Mouse (Mus musculus) embryonic facial prominence, embryonic 14.5 days (tissue): ENCODE measurements around the gene Fbxo22. TPM values are rescaled to one million over a fixed set of nuclear protein-coding genes. Genes with fewer than 3 reads are reported as not detected.

Source experiments
- ATAC-seq: fragments of 200-750 bp; cut with Nextera tagmentation; 2 replicates; pipeline ENCODE4 v1.8.0; 2017; ENCODE audit warnings: low read depth, moderate number of reproducible peaks, moderate TSS enrichment
- DNase-seq: peaks from one replicate; pipeline ENCODE4 v3.0.0-alpha.2; 2015; ENCODE audit warnings: low spot score
- H3K27ac ChIP-seq: fragments of 300-500 bp; sonication (generic); replicated peaks from 2 replicates; pipeline ENCODE4 v1.5.1; 2014; ENCODE audit warnings: low read depth, mild to moderate bottlenecking, low read length, moderate library complexity
- H3K27me3 ChIP-seq: fragments of 300-500 bp; sonication (generic); replicated peaks from 2 replicates; pipeline ENCODE4 v1.6.1; 2014; ENCODE audit warnings: low read length; ENCODE audit not compliant: control insufficient read depth, insufficient read depth
- H3K36me3 ChIP-seq: fragments of 300-500 bp; sonication (generic); 2 replicates; pipeline ENCODE4 v1.6.1; 2014; ENCODE audit warnings: low read length, mixed read lengths; ENCODE audit not compliant: control insufficient read depth, insufficient read depth
- H3K4me1 ChIP-seq: fragments of 300-500 bp; sonication (generic); 2 replicates; pipeline ENCODE4 v1.6.1; 2014; ENCODE audit warnings: antibody characterized with exemption, low read length; ENCODE audit not compliant: control insufficient read depth, insufficient read depth
- H3K4me2 ChIP-seq: fragments of 300-500 bp; sonication (generic); 2 replicates; pipeline ENCODE4 v1.6.1; 2014; ENCODE audit warnings: low read depth, mild to moderate bottlenecking, low read length, moderate library complexity, mixed read lengths
- H3K4me3 ChIP-seq: fragments of 300-500 bp; sonication (generic); 2 replicates; pipeline ENCODE4 v1.5.1; 2014; ENCODE audit warnings: low read depth, mild to moderate bottlenecking, low read length
- H3K9ac ChIP-seq: fragments of 300-500 bp; sonication (generic); 2 replicates; pipeline ENCODE4 v1.6.1; 2014; ENCODE audit warnings: low read depth, mild to moderate bottlenecking, low read length, moderate library complexity, mixed read lengths
- H3K9me3 ChIP-seq: fragments of 300-500 bp; sonication (generic); 2 replicates; pipeline ENCODE4 v1.6.1; 2016; ENCODE audit warnings: low read length; ENCODE audit not compliant: control insufficient read depth
- WGBS: fragments of 180-500 bp; shearing (Covaris S2); extraction: QIAGEN DNeasy Blood & Tissue Kit; methylation state at CpG from one replicate; pipeline ENCODE4 v1.1.7; 2014; 5-methylcytosine and 5-hydroxymethylcytosine counted together
- polyA plus RNA-seq: library from polyadenylated mRNA; unstranded; fragments of >200 nt; fragmentation: Nextera tagmentation; extraction: Ambion mirVana; gene quantifications from 2 replicates; pipeline ENCODE4 v1.2.1, GENCODE M21; 2014

Gene Fbxo22
- polyA plus RNA-seq, 1 experiment from 2014 or later = 41.9 TPM

DNA sequence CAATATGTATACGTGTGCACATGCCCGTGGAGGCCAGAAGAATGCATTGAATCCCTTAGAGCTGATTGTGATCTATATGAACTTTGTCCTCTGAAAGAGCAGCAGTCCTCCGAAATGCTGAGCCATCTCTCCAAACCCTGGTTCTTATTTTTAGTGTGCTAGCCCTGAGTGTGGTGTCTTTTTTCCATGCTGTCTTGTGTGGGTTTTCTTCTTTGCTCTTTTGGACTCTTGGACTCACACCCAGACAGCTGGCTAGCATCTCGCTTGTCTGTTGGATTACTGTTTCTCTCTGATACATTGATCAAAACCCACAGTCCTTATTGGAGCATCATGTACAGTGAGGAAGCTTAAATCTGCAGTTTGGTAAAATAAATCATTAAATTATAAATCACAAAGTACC is 2.9 kb downstream of the Fbxo22 start:
- Histone ChIP-seq H3K9ac (no peak overlapping the region), H3K4me1 (peaks cover 16% of the 10 kb centered on the region), H3K4me3 (no peak overlapping the region), H3K36me3 (peaks cover 40% of the 10 kb centered on the region), H3K9me3 (no peaks in the 10 kb centered on the region), H3K27ac (no peak overlapping the region), H3K27me3 (no peaks in the 10 kb centered on the region), H3K4me2 (no peak overlapping the region)
- WGBS = 68% methylated on average over 4 of the region's 4 CpGs
- DNase-seq (no peak), ATAC-seq (no peak)

DNA sequence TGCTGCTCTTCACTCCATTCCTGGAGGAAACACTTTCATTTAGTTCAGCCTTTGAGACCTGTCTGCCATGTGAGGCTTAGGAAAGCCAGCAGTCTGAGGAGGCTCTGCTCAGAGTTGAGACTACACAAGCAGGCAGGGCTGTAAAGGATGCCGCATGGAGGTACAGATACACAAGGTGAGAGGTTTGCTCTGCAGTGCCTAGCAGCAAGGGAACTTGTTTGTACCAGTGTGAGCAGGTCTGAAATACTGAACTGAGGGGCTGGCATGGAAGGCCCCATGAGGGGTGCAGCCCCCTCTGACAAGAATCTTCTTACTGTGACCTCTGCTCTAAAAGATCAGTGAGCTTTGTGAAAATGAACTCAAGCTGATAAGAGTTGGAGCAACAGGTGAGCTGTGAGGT is 4.7 kb downstream of the Fbxo22 start:
- ATAC-seq (no peak), DNase-seq (no peak)
- Histone ChIP-seq H3K27me3 (no peaks in the 10 kb centered on the region), H3K4me1 (peaks cover 11% of the 10 kb centered on the region), H3K4me2 (no peak overlapping the region), H3K9ac (no peak overlapping the region), H3K27ac (no peak overlapping the region), H3K4me3 (no peak overlapping the region), H3K9me3 (no peaks in the 10 kb centered on the region), H3K36me3 (peaks cover 57% of the 10 kb centered on the region)
- 100% methylated on average over 1 of the region's 1 CpGs for WGBS

DNA sequence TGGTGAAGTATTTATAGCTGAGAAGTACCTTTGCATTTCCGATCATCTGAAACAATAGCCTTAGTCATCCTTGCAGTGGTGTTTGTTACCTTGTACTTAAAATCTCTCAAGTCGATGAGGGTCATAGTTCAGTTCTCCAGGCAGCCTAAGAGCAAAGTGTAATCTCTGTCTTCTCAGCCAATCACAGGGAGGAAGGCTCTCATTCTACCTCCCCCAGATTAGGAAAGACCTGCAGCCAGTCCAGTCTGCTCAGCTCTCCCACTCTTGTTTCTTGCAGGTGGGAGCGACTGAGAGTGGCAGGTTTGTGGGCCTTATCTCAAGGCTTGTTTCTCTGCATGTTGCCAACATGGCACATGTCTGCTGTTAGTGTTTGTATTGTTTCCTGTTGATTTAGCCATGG is 6.3 kb downstream of the Fbxo22 start:
- peaks cover 74% of the 10 kb centered on the region for H3K36me3 ChIP-seq
- WGBS = 94% methylated on average over 3 of the region's 3 CpGs

DNA sequence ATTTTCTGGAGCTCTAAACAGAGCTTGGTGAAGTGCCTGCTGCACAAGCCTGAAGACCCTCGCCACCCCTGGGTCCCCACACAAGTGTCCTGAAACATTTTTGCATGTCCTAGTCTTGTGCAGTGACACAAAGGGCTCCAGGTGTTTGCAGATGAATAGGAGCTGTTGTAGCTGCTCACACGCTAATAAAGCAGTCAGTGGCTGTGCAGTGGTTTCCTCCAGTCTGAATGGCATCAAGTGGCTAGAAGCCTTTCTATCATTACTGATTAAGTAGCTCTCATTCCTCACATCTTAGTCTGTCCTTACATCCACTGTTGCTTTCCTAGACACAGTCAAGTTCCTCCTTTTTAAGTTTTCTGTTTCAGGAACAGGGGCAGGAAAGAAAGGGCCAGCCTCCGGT is 6.9 kb downstream of the Fbxo22 start:
- Histone ChIP-seq H3K27me3 (no peaks in the 10 kb centered on the region), H3K4me1 (no peaks in the 10 kb centered on the region), H3K9me3 (no peaks in the 10 kb centered on the region), H3K4me3 (no peak overlapping the region), H3K36me3 (peaks cover 80% of the 10 kb centered on the region), H3K9ac (no peak overlapping the region), H3K27ac (no peak overlapping the region), H3K4me2 (no peak overlapping the region)
- ATAC-seq (no peak), DNase-seq (no peak)
- 88% methylated on average over 3 of the region's 3 CpGs for WGBS

More for the DNA sequence above, 6.3 kb downstream of the Fbxo22 start:
- DNase-seq (no peak), ATAC-seq (no peak)
- Histone ChIP-seq H3K4me3 (no peak overlapping the region), H3K9me3 (no peaks in the 10 kb centered on the region), H3K9ac (no peak overlapping the region), H3K27me3 (no peaks in the 10 kb centered on the region), H3K4me1 (peaks cover 2% of the 10 kb centered on the region), H3K4me2 (no peak overlapping the region), H3K27ac (no peak overlapping the region)

DNA sequence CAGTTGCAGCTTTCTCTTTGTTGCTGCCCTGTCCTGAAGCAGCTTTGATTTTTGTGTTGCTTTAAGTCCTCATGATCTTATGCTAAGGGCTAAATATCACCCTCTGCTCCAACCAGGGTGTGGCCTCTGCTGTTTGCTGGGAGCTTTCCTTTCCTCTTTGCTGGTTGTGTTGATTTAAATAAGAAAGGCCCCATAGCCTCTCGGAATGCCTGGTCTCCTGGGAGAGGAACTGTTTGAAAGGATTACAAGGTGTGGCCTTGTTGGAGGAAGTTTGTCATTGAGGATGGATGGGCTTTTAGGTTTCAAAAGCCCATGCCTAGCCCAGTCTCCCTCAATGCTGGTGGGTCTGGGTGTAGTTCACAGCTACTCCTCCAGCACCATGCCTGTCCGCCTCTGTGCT is 7.4 kb downstream of the Fbxo22 start:
- H3K4me3 ChIP-seq = no peak overlapping the region
- no peaks in the 10 kb centered on the region for H3K4me1 ChIP-seq
- H3K9me3 ChIP-seq = no peaks in the 10 kb centered on the region
- no peaks in the 10 kb centered on the region for H3K27me3 ChIP-seq
- no peak overlapping the region for H3K4me2 ChIP-seq
- 72% methylated on average over 2 of the region's 2 CpGs for WGBS
- no peak for ATAC-seq
- peaks cover 84% of the 10 kb centered on the region for H3K36me3 ChIP-seq
- no peak for DNase-seq
- H3K27ac ChIP-seq = no peak overlapping the region
- H3K9ac ChIP-seq = no peak overlapping the region

- no peak for DNase-seq
- Histone ChIP-seq H3K4me1 (no peaks in the 10 kb centered on the region), H3K36me3 (peaks cover 91% of the 10 kb centered on the region), H3K4me3 (no peak overlapping the region), H3K9ac (no peak overlapping the region), H3K4me2 (no peak overlapping the region), H3K27me3 (no peaks in the 10 kb centered on the region), H3K9me3 (no peaks in the 10 kb centered on the region), H3K27ac (no peak overlapping the region)
- 92% methylated on average over 3 of the region's 3 CpGs for WGBS
- ATAC-seq = no peak
Observed at GRCm38 (mm10) chr9:55217381-55217780, 8.7 kb downstream of the Fbxo22 start.

DNA sequence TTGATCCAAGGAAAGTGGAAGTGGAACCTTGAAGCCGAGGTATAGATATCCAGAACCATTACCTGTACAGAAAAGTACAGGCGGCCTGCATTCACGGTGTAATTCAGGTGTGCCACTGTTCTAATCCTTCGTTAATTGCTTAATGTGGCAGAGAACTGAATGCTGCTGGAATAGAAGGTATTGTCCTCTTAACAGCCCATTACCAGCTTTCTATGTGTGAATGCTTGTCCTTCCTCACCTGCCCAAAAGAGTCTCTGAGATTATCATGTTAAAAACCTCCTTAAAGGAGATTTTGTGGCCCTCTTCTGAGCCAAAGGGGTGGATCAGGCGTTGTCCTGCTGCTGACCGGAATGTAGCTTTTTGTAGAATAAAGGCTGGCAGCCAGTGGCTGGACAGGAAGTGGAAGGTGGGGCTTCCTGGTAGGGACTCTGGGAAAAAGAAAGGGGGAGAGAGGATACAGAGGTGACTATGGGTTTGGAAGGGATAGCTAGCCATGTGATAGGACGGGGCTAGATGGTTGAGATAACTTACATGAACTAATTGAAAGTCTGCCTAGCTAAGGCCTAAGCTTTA is 16.5 kb downstream of the Fbxo22 start:
- WGBS = 84% methylated on average over 7 of the region's 7 CpGs
- H3K27me3 ChIP-seq = no peaks in the 10 kb centered on the region
- H3K36me3 ChIP-seq = peaks cover 47% of the 10 kb centered on the region
- no peak overlapping the region for H3K9ac ChIP-seq
- no peak for DNase-seq
- H3K9me3 ChIP-seq = no peaks in the 10 kb centered on the region
- no peak overlapping the region for H3K4me3 ChIP-seq
- no peaks in the 10 kb centered on the region for H3K4me1 ChIP-seq
- H3K4me2 ChIP-seq = no peak overlapping the region
- ATAC-seq = no peak
- H3K27ac ChIP-seq = no peak overlapping the region

GRCm38 (mm10) chr9:55226251-55226650 is 17.5 kb downstream of the Fbxo22 start:
- Histone ChIP-seq H3K36me3 (peaks cover 37% of the 10 kb centered on the region), H3K27ac (no peak overlapping the region), H3K9ac (no peak overlapping the region), H3K9me3 (no peaks in the 10 kb centered on the region), H3K4me1 (no peaks in the 10 kb centered on the region), H3K4me2 (no peak overlapping the region), H3K4me3 (no peak overlapping the region), H3K27me3 (no peaks in the 10 kb centered on the region)
- WGBS = 88% methylated on average over 3 of the region's 3 CpGs
- DNase-seq (no peak), ATAC-seq (no peak)

GRCm38 (mm10) chr9:55228149-55228548 is 19.4 kb downstream of the Fbxo22 start:
- Histone ChIP-seq H3K4me1 (no peaks in the 10 kb centered on the region), H3K9ac (no peak overlapping the region), H3K36me3 (peaks cover 18% of the 10 kb centered on the region), H3K9me3 (no peaks in the 10 kb centered on the region), H3K27me3 (no peaks in the 10 kb centered on the region), H3K4me2 (no peak overlapping the region), H3K27ac (no peak overlapping the region), H3K4me3 (no peak overlapping the region)
- DNase-seq = no peak
- no peak for ATAC-seq
- WGBS = 89% methylated on average over 4 of the region's 4 CpGs
